24 mouse cellular contexts compared by ENCODE assay signal in the genomic region with DNA sequence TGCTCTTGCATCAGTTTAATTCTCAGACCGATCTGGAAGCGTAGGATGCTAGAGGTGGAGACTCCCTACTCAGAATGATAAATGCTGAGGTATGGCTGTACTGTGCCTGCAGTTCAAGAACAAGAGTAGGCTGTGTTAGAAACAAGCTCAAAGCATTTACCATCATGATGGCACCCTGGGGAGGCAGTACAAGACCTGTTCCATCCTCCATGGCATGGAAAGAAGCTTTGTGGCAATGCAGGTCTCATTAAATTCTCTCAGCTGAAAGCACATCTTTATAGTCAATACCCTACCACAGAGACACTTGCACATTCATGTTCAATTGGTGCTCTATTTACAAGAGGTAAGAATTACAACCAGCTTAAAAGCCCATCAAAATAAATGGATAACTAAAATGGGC.
DNase-seq lines count a peak whose midpoint lies in the region; ATAC-seq and TF ChIP-seq lines count a peak whose summit lies in the region.
"Had no signal": no experiment of that assay in that cellular context is flagged by ENCODE, and none has a peak within 500 bp of the region (broad histone marks: within the 10 kb centered on the region; RNA-seq: fewer than 3 reads in every experiment).

No protein-coding gene starts in this region.

- no peak for TF ChIP-seq CTCF in forebrain, postnatal 0 days (IDR thresholded peaks at IDR 0.05; ENCODE audit: low read depth)

- H3K27me3 ChIP-seq in forebrain, embryonic 12.5 days, result no peaks in the 10 kb centered on the region
- H3K27me3 ChIP-seq in forebrain, postnatal 0 days (ENCODE audit: insufficient read depth, low read length), result no peaks in the 10 kb centered on the region
- H3K27me3 ChIP-seq in forebrain, embryonic 16.5 days (replicated peaks; ENCODE audit: control insufficient read depth, insufficient read depth, low read length), result no peaks in the 10 kb centered on the region
- H3K27me3 ChIP-seq: embryonic facial prominence, embryonic 15.5 days; hindbrain, embryonic 12.5 days; hindbrain, embryonic 15.5 days had no signal

- DNase-seq in forebrain, postnatal 0 days, result no peak
- peak; percentile 86 for DNase-seq in Muller cell, postnatal 12 days (ENCODE audit: inconsistent ontology term)
- peak; percentile 25 for DNase-seq in R1 (ENCODE audit: low read depth, low spot score)
- no peak for DNase-seq in gastrocnemius, adult 18-20 months (ENCODE audit: low spot score)
- no peak for DNase-seq in cerebellum, adult 11 months
- DNase-seq: adrenal gland, postnatal 10 days; adrenal gland, postnatal 36 days; cerebellum, adult 11-12 months; cerebellum, adult 8-10 months; cerebellum, postnatal 10 days; cerebellum, postnatal 36 days; embryo, embryonic 11 days; gastrocnemius, adult 2 months; gastrocnemius, postnatal 14 days; heart, adult 11 months had no signal

- H3K36me3 ChIP-seq in forebrain, embryonic 12.5 days (replicated peaks), result no peaks in the 10 kb centered on the region
- no peaks in the 10 kb centered on the region for H3K36me3 ChIP-seq in forebrain, postnatal 0 days (ENCODE audit: insufficient read depth)
- no peaks in the 10 kb centered on the region for H3K36me3 ChIP-seq in forebrain, embryonic 16.5 days (ENCODE audit: control insufficient read depth, insufficient read depth)
- H3K36me3 ChIP-seq: embryonic facial prominence, embryonic 15.5 days; hindbrain, embryonic 12.5 days; hindbrain, embryonic 15.5 days had no signal

- peak; percentile 57; the same call in 1 of the 2 replicates for ATAC-seq in forebrain, embryonic 12.5 days (ENCODE audit: low FRiP score)
- no peak for ATAC-seq in forebrain, postnatal 0 days
- peak; percentile 47; the same call in 1 of the 2 replicates for ATAC-seq in forebrain, embryonic 16.5 days
- no peak for ATAC-seq in monocyte, adult 5-6 weeks (replicated peaks; ENCODE audit: insufficient number of reproducible peaks, low FRiP score, low TSS enrichment, poor library complexity, severe bottlenecking)
- ATAC-seq: CD4-positive, CD25-positive, alpha-beta regulatory T cell, adult 4 months; intestine, postnatal 0 days had no signal

- H3K4me1 ChIP-seq in forebrain, embryonic 12.5 days, result no peaks in the 10 kb centered on the region
- H3K4me1 ChIP-seq in forebrain, postnatal 0 days (ENCODE audit: insufficient read depth), result no peaks in the 10 kb centered on the region
- H3K4me1 ChIP-seq in forebrain, embryonic 16.5 days (replicated peaks; ENCODE audit: control insufficient read depth, insufficient read depth, low read length), result no peaks in the 10 kb centered on the region
- H3K4me1 ChIP-seq: embryonic facial prominence, embryonic 15.5 days; hindbrain, embryonic 12.5 days; hindbrain, embryonic 15.5 days had no signal

- no peak overlapping the region for H3K4me2 ChIP-seq in forebrain, embryonic 12.5 days
- H3K4me2 ChIP-seq in forebrain, postnatal 0 days (ENCODE audit: low read depth), result no peak overlapping the region
- H3K4me2 ChIP-seq in forebrain, embryonic 16.5 days (ENCODE audit: low read length), result no peak overlapping the region
- H3K4me2 ChIP-seq: embryonic facial prominence, embryonic 15.5 days; heart, embryonic 11.5 days; hindbrain, embryonic 12.5 days; hindbrain, embryonic 15.5 days had no signal

- no peaks in the 10 kb centered on the region for H3K9me3 ChIP-seq in forebrain, embryonic 12.5 days
- no peaks in the 10 kb centered on the region for H3K9me3 ChIP-seq in forebrain, postnatal 0 days (ENCODE audit: low read length)
- no peaks in the 10 kb centered on the region for H3K9me3 ChIP-seq in forebrain, embryonic 16.5 days (ENCODE audit: control insufficient read depth, low read length)
- H3K9me3 ChIP-seq: embryonic facial prominence, embryonic 15.5 days; hindbrain, embryonic 12.5 days; hindbrain, embryonic 15.5 days had no signal

- H3K9ac ChIP-seq in forebrain, embryonic 12.5 days, result no peak overlapping the region
- no peak overlapping the region for H3K9ac ChIP-seq in forebrain, postnatal 0 days
- H3K9ac ChIP-seq in forebrain, embryonic 16.5 days (replicated peaks; ENCODE audit: low read depth, low read length), result no peak overlapping the region
- H3K9ac ChIP-seq: embryonic facial prominence, embryonic 15.5 days; hindbrain, embryonic 12.5 days; hindbrain, embryonic 15.5 days had no signal

- no peak overlapping the region for H3K27ac ChIP-seq in forebrain, embryonic 12.5 days
- no peak overlapping the region for H3K27ac ChIP-seq in forebrain, postnatal 0 days (ENCODE audit: low read depth, low read length)
- H3K27ac ChIP-seq in forebrain, embryonic 16.5 days (ENCODE audit: low read length), result no peak overlapping the region
- H3K27ac ChIP-seq: embryonic facial prominence, embryonic 15.5 days; gastrocnemius, adult 2 months; hindbrain, embryonic 12.5 days; hindbrain, embryonic 15.5 days had no signal

- H3K4me3 ChIP-seq in forebrain, embryonic 12.5 days (replicated peaks), result no peak overlapping the region
- no peak overlapping the region for H3K4me3 ChIP-seq in forebrain, postnatal 0 days (ENCODE audit: low read depth, low read length)
- H3K4me3 ChIP-seq in forebrain, embryonic 16.5 days (replicated peaks; ENCODE audit: low read length), result no peak overlapping the region
- H3K4me3 ChIP-seq: embryonic facial prominence, embryonic 15.5 days; gastrocnemius, adult 2 months; hindbrain, embryonic 12.5 days; hindbrain, embryonic 15.5 days had no signal

- WGBS in forebrain, embryonic 12.5 days, result 58% methylated on average over 2 of the region's 2 CpGs
- 44% methylated on average over 2 of the region's 2 CpGs for WGBS in forebrain, postnatal 0 days
- WGBS in forebrain, embryonic 16.5 days, result 29% methylated on average over 2 of the region's 2 CpGs

Comparison
In these comparisons a context has a peak if more than half of its experiments do, and no peak if none do; other contexts are left out.
1. ATAC-seq: peak in forebrain, embryonic 12.5 days (single experiment) and forebrain, embryonic 16.5 days (single experiment); none in forebrain, postnatal 0 days (single experiment) and monocyte, adult 5-6 weeks (single experiment).
2. DNase-seq: peak in Muller cell, postnatal 12 days (single experiment) and R1 (single experiment); none in forebrain, postnatal 0 days (single experiment), gastrocnemius, adult 18-20 months (single experiment) and cerebellum, adult 11 months (single experiment).